Mouse (Mus musculus): ENCODE measurements around the gene Per3.

The Per3 gene

DNA sequence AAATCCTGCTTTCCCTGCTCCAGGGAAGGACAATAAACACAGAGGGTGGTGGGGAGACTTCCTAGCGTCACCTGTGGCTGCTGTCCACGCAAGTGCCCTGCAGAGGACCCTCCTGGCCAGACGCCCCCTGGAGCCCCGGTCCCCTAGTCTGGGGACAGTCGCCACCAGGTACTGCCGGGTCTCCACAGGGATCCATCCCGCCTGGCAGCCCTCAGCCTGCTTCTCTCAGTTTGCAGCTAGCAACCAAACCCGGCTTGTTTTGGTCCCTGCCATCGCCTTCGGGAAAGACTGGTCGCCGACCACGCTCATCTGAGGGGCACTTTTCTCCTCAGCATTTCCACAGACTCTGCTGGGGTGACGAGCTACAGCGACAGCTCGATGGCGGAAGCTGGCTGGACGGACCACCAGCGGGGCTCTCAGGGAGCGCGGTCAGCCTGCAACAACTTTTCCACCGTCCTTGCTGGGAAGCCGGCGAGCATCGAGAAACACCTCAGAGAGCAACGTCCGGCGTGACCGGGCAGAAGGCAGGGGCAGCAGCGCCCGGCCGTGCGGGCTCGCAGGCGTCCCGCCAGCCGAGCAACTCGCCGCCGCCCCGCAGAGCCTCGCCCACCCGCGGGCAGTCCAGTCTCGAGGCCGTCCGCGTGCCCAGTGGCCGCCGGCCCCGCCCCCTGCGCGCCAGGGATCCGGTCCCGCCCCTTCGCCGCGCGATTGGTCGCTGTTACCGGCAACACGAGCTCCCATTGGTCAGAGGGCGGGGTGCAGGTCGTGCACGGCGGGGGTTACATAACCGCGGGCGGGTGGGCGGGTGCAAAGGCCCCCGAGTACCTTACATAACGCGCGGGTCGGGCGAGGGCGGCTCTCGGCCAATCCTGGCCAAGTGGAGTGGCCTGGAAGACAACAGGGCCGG, at the start of gene Per3:
Gene Per3, minus strand, starts transcription at position 629 of the 907 bp plus-strand sequence.
- DNase-seq: peak; percentile 99

DNA sequence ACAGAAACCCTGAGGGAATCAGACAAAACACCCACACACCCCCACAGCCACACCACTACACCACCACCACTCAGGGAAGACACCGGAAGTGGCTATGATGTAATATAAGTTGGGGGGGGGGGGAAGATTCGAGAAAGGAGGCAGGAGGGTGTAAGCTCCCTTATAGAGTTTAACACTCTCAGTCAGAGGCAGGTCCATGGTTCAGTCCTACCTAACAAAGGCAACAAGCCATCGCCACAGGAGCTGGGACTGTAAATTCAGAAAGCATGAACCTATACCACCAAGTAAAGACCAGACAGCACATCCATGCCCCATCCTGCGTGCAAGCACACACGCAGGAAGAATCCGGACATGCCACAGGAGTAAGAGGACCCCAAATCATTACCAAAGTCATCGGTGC, 44.8 kb upstream of the Per3 start, which contains the start of gene Gm13090:
Gene Gm13090, plus strand, starts transcription at position 301 of the 400 bp plus-strand sequence.
- DNase-seq: no peak

DNA sequence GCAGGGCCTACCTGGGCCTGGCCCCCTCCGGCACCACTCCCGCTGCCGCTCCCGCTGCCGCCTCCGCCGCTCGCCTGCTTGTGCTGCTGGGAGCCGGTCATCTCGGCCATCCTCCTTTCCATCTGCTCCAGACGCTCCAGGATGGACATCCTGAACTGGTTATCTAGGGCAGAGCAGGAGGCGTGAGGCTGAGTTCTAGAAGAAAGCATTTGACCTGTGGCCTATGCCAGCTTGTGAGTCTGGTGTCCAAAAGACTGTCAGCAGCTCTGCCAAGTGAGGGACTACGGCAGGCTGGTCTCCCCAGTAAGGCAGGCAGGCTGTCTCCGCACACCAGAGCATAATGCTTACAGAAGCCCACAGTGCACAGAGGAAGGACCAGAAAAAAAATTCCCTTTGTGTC, 44.4 kb upstream of the Per3 start:
- peak; percentile 93 for DNase-seq

- no peak for DNase-seq
Observed at GRCm38 (mm10) chr4:151087358-151087757, 42.9 kb upstream of the Per3 start.

- no peak for DNase-seq
Observed at GRCm38 (mm10) chr4:151083027-151083426, 38.6 kb upstream of the Per3 start.

DNA sequence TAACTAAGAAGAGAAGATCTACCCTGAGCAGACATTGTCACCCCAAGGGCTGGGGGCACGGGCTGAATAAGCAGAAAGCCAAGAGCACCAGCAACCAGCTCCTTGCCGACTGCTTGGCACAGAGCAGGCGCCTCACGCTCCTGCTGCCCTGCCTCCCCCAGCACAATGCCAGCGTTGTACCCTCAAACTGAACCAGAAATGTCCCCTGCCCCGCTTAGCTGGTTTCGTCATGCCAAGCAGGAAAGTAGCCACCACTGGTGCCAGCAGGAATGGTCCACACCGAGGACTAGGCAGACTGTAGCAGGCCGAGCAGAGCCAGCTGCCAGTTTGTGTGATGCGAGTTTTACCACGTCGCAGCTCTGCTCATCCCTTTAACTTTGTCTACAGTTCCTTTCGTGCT, 37.5 kb upstream of the Per3 start:
- no peak for DNase-seq

DNA sequence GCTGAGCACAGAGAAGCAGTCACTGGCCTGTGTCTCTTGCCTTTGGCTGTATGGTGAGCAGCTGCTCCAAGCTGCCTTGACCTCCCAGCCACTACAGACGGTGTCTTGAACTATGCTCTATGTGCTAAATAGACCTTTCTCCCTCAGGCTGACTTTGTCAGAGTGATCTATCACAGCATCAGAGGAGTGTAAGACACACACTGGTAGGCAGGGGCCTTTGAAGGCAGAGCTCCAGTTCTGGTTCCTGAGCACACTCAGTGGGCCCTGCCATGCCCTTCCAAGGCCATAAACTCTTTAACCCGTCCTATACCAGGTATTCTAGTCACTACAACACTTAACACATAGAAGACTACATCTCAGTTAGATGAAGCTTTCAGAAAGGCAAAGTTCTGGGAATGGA, 36.9 kb upstream of the Per3 start:
- no peak for DNase-seq

GRCm38 (mm10) chr4:151074817-151075216, 30.4 kb upstream of the Per3 start:
- no peak for DNase-seq

DNA sequence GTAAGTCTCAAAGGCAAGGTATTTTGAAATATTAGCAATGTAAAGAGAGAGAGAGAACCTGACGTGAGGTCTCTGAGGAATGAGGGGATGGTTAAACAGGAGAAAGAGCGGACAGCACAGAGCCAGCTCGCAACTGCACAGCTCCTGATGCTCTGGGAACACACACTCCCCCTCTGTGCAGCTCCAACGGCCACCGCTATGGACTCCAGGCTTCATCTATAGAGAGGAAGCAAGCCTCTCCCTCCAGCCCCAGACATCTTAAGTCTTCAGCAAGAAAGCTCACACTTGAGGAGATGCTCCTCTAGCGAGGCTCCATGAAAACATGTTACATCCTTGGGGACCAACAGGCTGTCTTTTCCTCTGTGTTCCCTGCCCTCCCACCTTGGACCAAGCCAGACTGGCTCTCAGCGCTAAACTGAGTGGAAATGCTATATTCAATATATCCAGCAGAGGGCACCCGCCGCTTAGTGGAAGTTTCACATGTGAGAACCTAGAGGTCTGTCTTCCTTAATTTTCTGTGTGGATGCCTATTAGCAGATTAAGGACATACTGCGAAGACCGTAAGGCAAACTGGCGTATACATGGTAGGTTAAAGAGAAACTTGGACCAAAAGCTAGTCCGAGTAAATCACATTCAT, 28.8 kb upstream of the Per3 start:
- peak; percentile 92 for DNase-seq

- DNase-seq: no peak
Observed at GRCm38 (mm10) chr4:151070962-151071361, 26.5 kb upstream of the Per3 start.

DNA sequence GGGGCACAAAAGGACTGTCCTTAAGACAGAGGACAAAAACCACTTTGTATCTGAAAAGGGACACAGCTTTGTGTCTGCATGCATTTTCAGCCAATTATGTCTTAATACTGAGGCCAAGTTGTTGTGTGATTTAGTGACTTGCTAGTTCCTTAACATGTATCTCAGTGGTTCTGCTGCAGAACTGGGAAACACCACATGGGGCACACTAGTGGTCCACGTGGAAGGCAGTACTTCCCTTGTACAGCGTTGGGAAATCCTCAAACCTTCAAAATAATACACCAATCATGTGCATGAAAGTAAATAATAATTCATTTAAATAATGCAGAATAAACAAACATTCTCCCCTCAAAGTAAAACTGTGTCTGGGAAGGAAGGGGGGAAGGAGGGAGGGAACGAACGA, 24.3 kb upstream of the Per3 start:
- no peak for DNase-seq

DNA sequence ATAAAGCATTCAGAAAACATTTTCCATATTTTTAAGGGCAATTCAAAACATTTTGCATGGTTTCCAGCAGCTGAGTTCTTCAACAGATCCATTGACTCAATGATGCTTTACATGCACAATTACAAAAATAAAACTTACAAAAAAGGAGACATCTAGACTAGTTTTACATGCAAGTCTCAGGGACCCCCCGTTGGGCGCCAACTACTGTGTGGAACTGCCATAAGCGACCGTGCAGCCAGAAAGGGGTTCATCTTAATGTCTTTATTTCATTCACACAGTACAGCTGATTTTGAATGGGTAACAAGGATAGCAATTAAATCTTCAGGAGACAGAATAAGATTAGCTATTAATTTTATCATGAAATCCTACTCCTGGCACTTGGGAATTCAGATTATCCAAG, 15.1 kb upstream of the Per3 start:
- no peak for DNase-seq

DNA sequence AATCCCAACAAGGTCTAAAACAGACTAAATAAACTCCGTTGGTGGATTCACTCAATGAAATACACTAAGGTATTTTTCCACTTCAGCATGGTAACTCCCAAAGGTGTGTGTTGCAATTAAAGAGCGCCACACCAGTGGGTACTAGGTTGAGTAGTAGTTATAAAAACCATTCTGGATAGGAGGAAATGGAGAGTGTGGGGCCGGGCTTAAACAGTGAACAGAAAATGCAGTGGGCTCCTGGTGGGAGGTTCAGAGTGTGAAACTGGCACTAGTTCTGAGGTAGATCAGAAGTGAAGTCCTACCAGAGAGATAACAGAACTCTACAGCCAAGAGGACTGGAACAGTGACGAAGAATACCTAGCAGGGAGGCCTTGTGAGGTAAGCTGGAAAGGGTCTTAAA, 14.2 kb upstream of the Per3 start:
- DNase-seq: peak; percentile 58

DNA sequence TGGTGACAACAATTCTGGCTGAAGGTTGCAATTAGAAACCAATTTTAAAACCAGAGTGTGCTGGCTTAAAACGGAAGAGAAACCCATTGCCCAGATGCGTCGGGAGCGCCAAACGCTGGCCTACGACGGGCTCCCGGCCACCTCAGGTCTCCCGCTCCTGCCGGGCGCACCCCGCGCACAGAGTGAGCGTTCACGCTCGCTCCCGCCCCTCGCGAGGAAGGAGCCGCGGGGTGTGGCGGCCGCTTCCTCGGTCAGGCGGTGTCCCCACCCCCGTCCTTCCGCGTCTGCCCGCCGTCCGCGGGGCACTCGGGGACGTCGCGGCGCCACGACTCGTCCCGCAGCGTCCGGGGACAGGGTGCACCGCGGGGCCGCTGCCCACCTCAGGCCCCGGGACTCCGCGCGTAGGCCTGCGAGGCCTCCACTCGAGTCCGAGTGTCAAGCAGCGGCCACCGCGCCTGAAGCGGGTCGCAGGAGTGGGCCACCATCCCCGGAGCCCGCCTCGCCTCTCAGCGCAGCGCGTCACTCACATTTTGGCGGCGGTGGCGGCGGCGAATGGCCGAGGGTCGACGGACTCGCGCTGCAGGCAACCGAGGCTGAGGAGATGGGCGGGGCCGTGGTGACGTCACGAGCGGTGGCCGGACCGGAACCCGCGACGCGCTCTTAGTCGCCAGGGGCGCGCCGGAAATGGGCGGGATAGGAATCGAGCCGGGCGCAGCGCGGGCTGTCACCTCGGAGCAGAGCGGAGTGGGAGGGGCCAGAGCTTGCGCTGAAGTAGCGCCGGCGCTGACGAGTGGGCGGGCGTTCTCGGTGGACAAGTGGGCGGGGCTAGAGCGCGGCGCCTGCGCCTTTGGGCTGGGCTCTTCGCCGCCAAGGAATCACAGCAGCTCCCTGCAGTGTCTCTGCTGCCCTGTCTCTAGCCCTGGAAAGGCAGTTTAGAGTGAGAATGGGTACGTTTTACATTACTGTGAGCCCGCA, 13.2 kb upstream of the Per3 start, which contains the start of gene Vamp3:
Gene Vamp3, minus strand, starts transcription at position 617 of the 975 bp plus-strand sequence.
- peak; percentile 98 for DNase-seq

GRCm38 (mm10) chr4:151051162-151051561, 6.7 kb upstream of the Per3 start:
- no peak for DNase-seq

DNA sequence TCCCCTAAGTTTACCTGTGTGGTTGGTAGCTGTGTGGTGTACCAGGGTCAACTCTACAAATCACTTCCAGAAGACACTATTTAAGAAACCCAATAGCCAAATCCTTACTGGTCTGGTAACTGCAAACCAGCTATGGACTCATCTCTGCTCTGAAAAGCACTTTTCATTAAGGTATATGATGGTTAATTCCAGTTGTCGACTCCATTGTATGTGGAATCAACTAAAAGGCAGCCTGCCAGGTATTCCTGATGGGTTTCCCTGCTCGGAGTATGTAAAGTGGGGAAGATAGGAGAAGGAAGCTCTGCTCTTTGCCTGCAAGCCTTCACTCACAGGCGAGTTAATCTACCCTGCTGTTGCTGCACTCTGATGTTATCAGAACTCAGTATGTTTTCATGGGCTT, 2.1 kb upstream of the Per3 start:
- DNase-seq: peak; percentile 52

DNA sequence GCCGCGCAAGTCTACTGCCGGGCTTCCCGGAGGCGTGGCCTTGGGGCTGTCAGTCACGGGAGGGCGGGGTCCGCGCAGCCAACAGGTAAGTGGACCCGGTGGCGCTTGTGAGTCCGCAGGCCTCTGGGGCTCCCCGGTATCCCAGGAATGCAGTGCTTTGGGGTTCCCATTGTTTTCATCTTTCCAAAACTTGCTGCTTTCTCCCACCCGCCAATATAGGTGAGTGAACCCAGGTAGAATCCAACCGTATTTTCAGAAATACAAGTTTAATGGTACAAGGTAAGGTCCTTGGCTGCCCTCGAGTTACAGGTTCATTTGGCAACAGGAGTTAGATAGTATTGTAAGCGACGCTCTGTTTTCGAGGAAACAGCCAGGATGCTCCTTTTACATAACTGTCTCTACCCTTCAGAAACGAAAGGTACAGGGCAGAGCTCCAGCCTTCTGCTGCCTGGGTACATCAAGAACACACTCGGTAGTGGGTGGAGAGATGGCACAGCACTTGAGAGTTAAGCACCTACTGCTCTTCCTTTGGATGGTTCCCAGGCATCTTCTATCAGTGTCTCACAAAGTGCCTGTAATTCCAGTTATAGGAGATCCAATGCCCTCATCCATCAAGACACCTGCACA, 592 bp upstream of the Per3 start:
- DNase-seq: peak; percentile 79

GRCm38 (mm10) chr4:151043281-151043680, 1.2 kb downstream of the Per3 start:
- DNase-seq: peak; percentile 63

DNA sequence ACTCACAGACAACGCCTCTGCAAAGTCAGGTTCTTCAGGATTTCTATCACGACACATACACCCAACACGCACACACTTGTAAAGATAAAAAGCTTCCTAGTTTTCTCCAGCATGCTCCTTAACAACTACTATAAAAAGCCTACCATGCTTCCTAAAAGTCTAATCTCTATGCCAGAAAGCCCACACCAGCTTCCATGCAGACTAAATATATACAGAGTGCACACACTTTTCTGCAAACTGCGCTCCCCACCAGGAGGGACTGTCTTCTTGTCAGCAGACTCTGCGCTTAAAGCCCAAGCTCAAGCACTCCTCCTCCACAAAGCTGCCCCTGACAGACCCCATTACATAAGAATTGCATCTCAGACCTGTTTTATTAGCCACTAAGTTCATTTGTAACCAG, 3.0 kb downstream of the Per3 start:
- no peak for DNase-seq

- no peak for DNase-seq
Observed at GRCm38 (mm10) chr4:151037800-151038199, 6.7 kb downstream of the Per3 start.

GRCm38 (mm10) chr4:151036521-151036920, 7.9 kb downstream of the Per3 start:
- DNase-seq: no peak

GRCm38 (mm10) chr4:151027001-151027400, 17.5 kb downstream of the Per3 start:
- peak; percentile 46 for DNase-seq

Data from cerebellum, adult 9-10 months (tissue).